Mouse (Mus musculus) MEL (cell line): Measurements from ENCODE around the gene Kat6b.

Source experiments
- CHD2 ChIP-seq: IDR thresholded peaks from 2 replicates; pipeline ENCODE4 v1.6.1; 2011; ENCODE audit warnings: low read length, improper control_type of control experiment
- CTCF ChIP-seq, 3 experiments: IDR thresholded peaks in 2 of 3; conservative IDR thresholded peaks in 1 of 3; 2 replicates each; pipeline ENCODE4 v1.5.1; 2011 to 2012; ENCODE audit warnings: low read length in 3 of 3, low read depth in 2 of 3, mild to moderate bottlenecking in 2 of 3, improper control_type of control experiment in 1 of 3, inconsistent platforms in 1 of 3, mixed read lengths in 1 of 3, moderate library complexity in 1 of 3; ENCODE audit not compliant: control insufficient read depth in 1 of 3, insufficient read depth in 1 of 3, poor library complexity in 1 of 3, severe bottlenecking in 1 of 3
- MAX ChIP-seq: IDR thresholded peaks from 2 replicates; pipeline ENCODE4 v1.6.1; 2011; ENCODE audit warnings: low read length, improper control_type of control experiment
- MXI1 ChIP-seq: IDR thresholded peaks from 2 replicates; pipeline ENCODE4 v1.6.1; 2011; ENCODE audit warnings: mild to moderate bottlenecking, low read depth, low read length, improper control_type of control experiment
- MYC ChIP-seq: IDR thresholded peaks from 2 replicates; pipeline ENCODE4 v1.6.1; 2011; ENCODE audit warnings: low read depth, mild to moderate bottlenecking, low read length, improper control_type of control experiment, moderate library complexity
- POLR2A ChIP-seq, 2 experiments: IDR thresholded peaks; 2 replicates each; pipeline ENCODE4 v1.6.1; 2011 to 2012; ENCODE audit warnings: low read length in 2 of 2, mild to moderate bottlenecking in 2 of 2, control low read depth in 1 of 2, improper control_type of control experiment in 1 of 2, low read depth in 1 of 2, moderate library complexity in 1 of 2; ENCODE audit not compliant: control insufficient read depth in 1 of 2, insufficient read depth in 1 of 2, poor library complexity in 1 of 2
- POLR2AphosphoS2 ChIP-seq: IDR thresholded peaks from 2 replicates; pipeline ENCODE4 v1.6.1; 2011; ENCODE audit warnings: low read length, improper control_type of control experiment
- SIN3A ChIP-seq: IDR thresholded peaks from 2 replicates; pipeline ENCODE4 v1.6.1; 2012; ENCODE audit warnings: low read length, improper control_type of control experiment, inconsistent platforms

DNA sequence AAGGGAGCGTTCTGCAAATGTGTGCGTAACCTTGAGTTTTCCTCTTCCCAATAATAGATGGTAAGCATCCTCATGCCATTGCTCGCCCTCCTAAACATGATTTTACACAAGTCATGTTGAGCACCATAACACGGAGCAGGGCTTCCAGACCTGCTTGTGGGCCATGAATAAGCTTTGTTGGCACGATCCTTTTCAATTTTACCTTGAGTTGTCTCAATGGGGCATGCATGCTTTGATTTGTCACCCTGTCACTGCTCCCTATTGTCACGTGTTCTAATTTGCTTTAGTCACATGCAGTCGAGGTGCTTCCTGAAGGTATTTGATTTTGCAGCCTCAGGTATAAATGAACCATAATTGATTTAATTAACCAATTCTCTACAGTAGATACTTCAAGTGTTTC, 138.7 kb downstream of the Kat6b start:
- TF ChIP-seq MAX, result no peak
- TF ChIP-seq POLR2AphosphoS2, result no peak
- TF ChIP-seq SIN3A, result no peak
- no peak for TF ChIP-seq MXI1
- TF ChIP-seq MYC, result no peak
- TF ChIP-seq CHD2, result no peak
- no peak for TF ChIP-seq CTCF (IDR thresholded peaks at IDR 0.05 in 2 of 3, conservative IDR thresholded peaks at IDR 0.05 in 1 of 3; ENCODE audit: control insufficient read depth in 1 of 3, insufficient read depth in 1 of 3, low read depth in 2 of 3, low read length in 3 of 3, poor library complexity in 1 of 3, severe bottlenecking in 1 of 3)
- no peak for TF ChIP-seq POLR2A (IDR thresholded peaks at IDR 0.05; ENCODE audit: control insufficient read depth in 1 of 2, insufficient read depth in 1 of 2, low read depth in 1 of 2, low read length in 2 of 2, poor library complexity in 1 of 2)
